Mouse (Mus musculus): Measurements from ENCODE around the gene Ext2. TPM values are rescaled to one million over a fixed set of nuclear protein-coding genes. Genes with fewer than 3 reads are reported as not detected.

The Ext2 gene
- polyA plus RNA-seq (2015; fragmentation: Nextera tagmentation; extraction: Ambion mirVana), result 126 and 128 TPM in 2 replicates

DNA sequence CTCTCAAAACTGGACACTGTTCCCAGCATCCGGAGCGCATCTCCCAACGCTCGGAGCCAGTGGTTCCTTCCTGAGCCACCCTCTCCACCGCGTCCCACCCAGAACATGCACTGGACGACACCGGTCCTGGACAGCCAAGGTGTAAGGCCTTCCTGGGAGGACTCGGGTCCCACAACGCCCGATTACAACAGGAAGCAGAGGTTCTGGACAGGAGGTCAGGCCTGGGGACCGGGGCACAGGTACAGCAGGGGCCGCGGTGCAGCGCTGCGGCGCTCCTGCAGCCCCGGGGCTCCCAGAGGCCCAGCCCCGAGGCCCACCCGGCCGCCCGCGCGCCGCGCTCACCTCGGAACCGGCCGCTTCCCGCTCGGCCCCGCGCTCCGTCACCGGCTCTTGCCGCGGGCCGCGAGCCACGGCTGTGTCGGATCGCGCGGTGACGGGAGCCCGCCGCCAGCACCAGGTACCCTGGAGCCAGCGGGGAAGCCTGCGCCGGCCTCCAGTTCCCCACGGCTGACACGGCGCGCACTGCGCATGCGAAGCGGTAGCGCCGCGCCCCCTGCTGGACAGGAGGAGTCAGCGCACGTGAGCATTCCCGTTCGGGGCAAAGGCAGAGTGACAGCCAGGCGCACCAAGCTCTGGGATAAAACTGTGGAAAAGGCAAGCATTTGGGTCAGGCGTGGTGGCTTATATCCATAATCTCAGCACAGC is at the start of gene Ext2:
Gene Ext2, minus strand, starts transcription at position 524 of the 705 bp plus-strand sequence.
- WGBS, result under 1% methylated on average over 45 of the region's 66 CpGs
- Histone ChIP-seq H3K9ac (replicated peaks; ENCODE audit: low read length) (peak within 1 kb of the TSS; percentile 97), H3K27me3 (ENCODE audit: insufficient read depth, low read length) (no peaks in the 10 kb centered on the region), H3K4me2 (replicated peaks; ENCODE audit: low read depth, low read length) (peak within 1 kb of the TSS; percentile 74), H3K36me3 (ENCODE audit: insufficient read depth, low read length) (no peaks in the 10 kb centered on the region; the same call in 1 of the 2 replicates), H3K4me3 (ENCODE audit: low read length) (peak within 1 kb of the TSS; percentile 87), H3K27ac (ENCODE audit: low read length) (0 out of 2 replicates have a peak within 1 kb of the TSS, but pooled peaks have one; percentile 8), H3K9me3 (ENCODE audit: low read length) (no peaks in the 10 kb centered on the region), H3K4me1 (ENCODE audit: insufficient read depth, low read length) (peaks cover 8% of the 10 kb centered on the region)
- peak; percentile 94 for ATAC-seq (ENCODE audit: low FRiP score, low TSS enrichment)

DNA sequence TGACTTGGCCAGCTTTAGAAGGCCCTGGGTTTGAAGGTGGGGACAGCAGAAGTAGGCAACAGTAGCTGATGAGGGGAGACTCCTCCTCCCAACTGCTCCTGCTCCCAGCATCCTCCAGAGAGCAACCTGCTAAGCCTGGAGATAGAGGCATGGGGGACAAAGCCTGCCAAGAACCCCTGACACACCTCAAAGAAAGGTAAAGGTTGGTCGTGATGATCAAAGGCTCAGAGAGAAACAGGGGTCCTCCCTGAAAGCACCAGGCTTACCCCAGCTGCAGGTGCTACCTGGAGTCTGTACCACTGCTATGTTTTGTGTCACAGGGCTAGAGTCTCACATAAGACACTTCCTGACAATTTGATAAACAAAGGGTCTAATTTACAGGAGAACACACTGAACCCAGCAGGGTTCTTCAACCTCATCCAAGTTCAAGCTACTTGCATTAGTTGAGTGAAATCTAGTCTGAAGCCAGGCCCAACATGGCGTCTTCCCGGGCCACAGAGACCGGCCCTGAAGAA is 49.1 kb upstream of the Ext2 start:
- no peaks in the 10 kb centered on the region for H3K36me3 ChIP-seq (ENCODE audit: insufficient read depth, low read length)
- H3K4me2 ChIP-seq (replicated peaks; ENCODE audit: low read depth, low read length), result no peak overlapping the region
- 91% methylated on average over 4 of the region's 4 CpGs for WGBS
- no peaks in the 10 kb centered on the region for H3K9me3 ChIP-seq (ENCODE audit: low read length)
- no peak overlapping the region for H3K27ac ChIP-seq (ENCODE audit: low read length)
- no peak overlapping the region for H3K4me3 ChIP-seq (ENCODE audit: low read length)
- no peak for ATAC-seq (ENCODE audit: low FRiP score, low TSS enrichment)
- H3K9ac ChIP-seq (replicated peaks; ENCODE audit: low read length), result no peak overlapping the region
- no peaks in the 10 kb centered on the region for H3K27me3 ChIP-seq (ENCODE audit: insufficient read depth, low read length)
- 0 out of 2 replicates have a peak, but pooled peaks cover 10% of the 10 kb centered on the region for H3K4me1 ChIP-seq (ENCODE audit: insufficient read depth, low read length)

- Histone ChIP-seq H3K9me3 (ENCODE audit: low read length) (no peaks in the 10 kb centered on the region), H3K4me2 (replicated peaks; ENCODE audit: low read depth, low read length) (no peak overlapping the region), H3K27me3 (ENCODE audit: insufficient read depth, low read length) (no peaks in the 10 kb centered on the region), H3K4me3 (ENCODE audit: low read length) (no peak overlapping the region), H3K36me3 (ENCODE audit: insufficient read depth, low read length) (no peaks in the 10 kb centered on the region), H3K9ac (replicated peaks; ENCODE audit: low read length) (no peak overlapping the region), H3K27ac (ENCODE audit: low read length) (no peak overlapping the region), H3K4me1 (ENCODE audit: insufficient read depth, low read length) (0 out of 2 replicates have a peak, but pooled peaks cover 10% of the 10 kb centered on the region)
- 46% methylated on average over 4 of the region's 4 CpGs for WGBS
- ATAC-seq (ENCODE audit: low FRiP score, low TSS enrichment), result peak; percentile 44; the same call in 1 of the 2 replicates
Observed at GRCm38 (mm10) chr2:93870842-93871241, 48.5 kb upstream of the Ext2 start.

DNA sequence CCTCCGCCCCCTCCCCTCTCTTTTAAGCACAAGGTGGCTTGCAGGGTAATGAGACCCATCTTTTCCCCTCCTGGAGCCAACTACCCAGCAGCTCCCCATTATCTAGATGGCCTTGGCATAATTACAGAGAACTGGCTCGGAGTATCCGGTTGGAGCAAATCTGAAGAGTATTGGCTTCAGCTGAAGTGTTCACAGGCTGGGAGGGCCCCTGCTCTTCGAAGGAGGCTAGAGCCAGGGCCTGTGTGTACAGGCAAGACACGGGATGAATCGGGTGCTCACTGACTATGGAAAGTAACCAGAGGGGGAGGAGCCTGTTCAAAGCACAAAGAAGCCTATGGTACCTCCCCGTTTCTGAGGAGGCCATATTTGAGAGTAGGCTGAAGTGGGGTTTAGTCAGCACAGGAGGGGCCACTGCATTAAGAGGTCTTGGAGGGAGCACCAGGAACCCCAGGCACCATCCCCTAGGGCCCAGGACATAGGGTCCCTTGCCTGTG is 46.8 kb upstream of the Ext2 start, which contains the start of gene Accsl:
Gene Accsl, minus strand, starts transcription at position 51 of the 494 bp plus-strand sequence.
- H3K4me3 ChIP-seq (ENCODE audit: low read length), result no peak within 1 kb of the TSS
- ATAC-seq (ENCODE audit: low FRiP score, low TSS enrichment), result no peak; the same call in 1 of the 2 replicates
- H3K27ac ChIP-seq (ENCODE audit: low read length), result no peak within 1 kb of the TSS
- H3K27me3 ChIP-seq (ENCODE audit: insufficient read depth, low read length), result no peaks in the 10 kb centered on the region
- 74% methylated on average over 7 of the region's 7 CpGs for WGBS
- H3K4me1 ChIP-seq (ENCODE audit: insufficient read depth, low read length), result 0 out of 2 replicates have a peak, but pooled peaks cover 9% of the 10 kb centered on the region
- H3K9ac ChIP-seq (replicated peaks; ENCODE audit: low read length), result no peak within 1 kb of the TSS
- no peaks in the 10 kb centered on the region for H3K9me3 ChIP-seq (ENCODE audit: low read length)
- no peak within 1 kb of the TSS for H3K4me2 ChIP-seq (replicated peaks; ENCODE audit: low read depth, low read length)
- no peaks in the 10 kb centered on the region for H3K36me3 ChIP-seq (ENCODE audit: insufficient read depth, low read length)

DNA sequence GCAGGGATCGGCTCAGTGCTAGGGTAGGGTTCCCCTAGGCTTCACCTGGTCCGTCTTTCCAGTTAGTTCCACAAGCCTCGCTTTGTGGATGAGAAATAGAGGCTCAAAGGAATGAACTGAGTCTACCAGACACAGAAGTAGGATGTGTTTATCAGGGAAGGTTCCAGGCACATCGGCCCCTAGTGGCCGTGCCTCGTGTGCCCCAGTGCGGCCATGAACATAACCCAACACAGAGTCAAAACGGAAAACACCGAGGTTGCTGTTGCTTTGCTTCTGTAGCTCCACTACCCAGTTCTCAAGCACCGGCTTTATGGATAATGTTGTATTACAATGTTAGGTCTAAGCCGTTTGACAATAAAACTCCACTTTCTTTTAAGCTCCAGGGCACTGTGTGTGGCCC is 46.2 kb upstream of the Ext2 start:
- Histone ChIP-seq H3K9ac (replicated peaks; ENCODE audit: low read length) (no peak overlapping the region), H3K4me1 (ENCODE audit: insufficient read depth, low read length) (0 out of 2 replicates have a peak, but pooled peaks cover 3% of the 10 kb centered on the region), H3K4me2 (replicated peaks; ENCODE audit: low read depth, low read length) (no peak overlapping the region), H3K4me3 (ENCODE audit: low read length) (no peak overlapping the region), H3K36me3 (ENCODE audit: insufficient read depth, low read length) (no peaks in the 10 kb centered on the region), H3K27ac (ENCODE audit: low read length) (no peak overlapping the region), H3K27me3 (ENCODE audit: insufficient read depth, low read length) (no peaks in the 10 kb centered on the region), H3K9me3 (ENCODE audit: low read length) (no peaks in the 10 kb centered on the region)
- ATAC-seq (ENCODE audit: low FRiP score, low TSS enrichment), result no peak
- 87% methylated on average over 11 of the region's 11 CpGs for WGBS

DNA sequence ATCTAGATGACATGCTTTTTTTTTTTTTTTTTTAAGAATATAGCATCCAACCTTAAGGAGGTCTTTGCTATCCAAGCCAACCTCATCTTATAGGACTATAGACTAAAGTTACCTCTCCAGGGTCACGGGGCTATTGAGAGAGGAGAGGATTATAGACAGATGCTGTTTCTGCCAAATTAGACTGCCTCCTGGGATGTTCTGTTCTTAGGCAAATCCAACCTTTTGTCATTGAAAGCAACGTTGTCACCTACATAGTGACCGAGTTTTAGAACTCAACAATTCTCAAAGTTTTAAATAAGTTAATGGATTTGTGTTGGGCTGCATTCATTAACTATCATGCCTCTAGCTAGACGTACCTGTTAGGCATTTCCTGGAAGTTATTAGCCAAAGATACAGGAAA is 40.9 kb upstream of the Ext2 start:
- Histone ChIP-seq H3K27ac (ENCODE audit: low read length) (no peak overlapping the region), H3K4me1 (ENCODE audit: insufficient read depth, low read length) (no peaks in the 10 kb centered on the region), H3K9me3 (ENCODE audit: low read length) (no peaks in the 10 kb centered on the region), H3K27me3 (ENCODE audit: insufficient read depth, low read length) (no peaks in the 10 kb centered on the region), H3K4me3 (ENCODE audit: low read length) (no peak overlapping the region), H3K36me3 (ENCODE audit: insufficient read depth, low read length) (no peaks in the 10 kb centered on the region), H3K4me2 (replicated peaks; ENCODE audit: low read depth, low read length) (no peak overlapping the region), H3K9ac (replicated peaks; ENCODE audit: low read length) (no peak overlapping the region)
- no peak for ATAC-seq (ENCODE audit: low FRiP score, low TSS enrichment)
- WGBS, result 72% methylated on average over 4 of the region's 4 CpGs

DNA sequence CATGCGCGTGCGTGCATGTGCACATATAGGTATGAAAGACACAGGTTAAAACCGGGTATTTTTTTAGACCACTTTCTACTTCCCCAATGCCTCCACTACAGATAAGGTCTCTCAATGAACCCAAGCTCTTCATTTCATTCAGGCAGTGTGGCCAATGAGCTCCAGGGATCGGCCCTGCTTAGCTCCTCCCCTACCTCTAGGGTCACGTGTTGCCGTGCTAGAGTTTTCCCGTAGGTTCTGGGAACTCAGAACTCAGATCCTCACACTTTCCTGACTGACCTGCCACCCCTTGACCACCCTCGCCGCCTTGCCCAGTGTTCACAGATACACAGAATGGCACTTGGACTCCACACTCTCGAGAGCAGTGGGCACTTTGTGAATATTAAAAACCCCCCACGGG is 36.5 kb upstream of the Ext2 start:
- no peaks in the 10 kb centered on the region for H3K9me3 ChIP-seq (ENCODE audit: low read length)
- no peaks in the 10 kb centered on the region for H3K36me3 ChIP-seq (ENCODE audit: insufficient read depth, low read length)
- no peak overlapping the region for H3K9ac ChIP-seq (replicated peaks; ENCODE audit: low read length)
- H3K27me3 ChIP-seq (ENCODE audit: insufficient read depth, low read length), result no peaks in the 10 kb centered on the region
- H3K4me1 ChIP-seq (ENCODE audit: insufficient read depth, low read length), result no peaks in the 10 kb centered on the region
- ATAC-seq (ENCODE audit: low FRiP score, low TSS enrichment), result no peak
- H3K4me2 ChIP-seq (replicated peaks; ENCODE audit: low read depth, low read length), result no peak overlapping the region
- no peak overlapping the region for H3K27ac ChIP-seq (ENCODE audit: low read length)
- no peak overlapping the region for H3K4me3 ChIP-seq (ENCODE audit: low read length)
- 76% methylated on average over 12 of the region's 12 CpGs for WGBS

DNA sequence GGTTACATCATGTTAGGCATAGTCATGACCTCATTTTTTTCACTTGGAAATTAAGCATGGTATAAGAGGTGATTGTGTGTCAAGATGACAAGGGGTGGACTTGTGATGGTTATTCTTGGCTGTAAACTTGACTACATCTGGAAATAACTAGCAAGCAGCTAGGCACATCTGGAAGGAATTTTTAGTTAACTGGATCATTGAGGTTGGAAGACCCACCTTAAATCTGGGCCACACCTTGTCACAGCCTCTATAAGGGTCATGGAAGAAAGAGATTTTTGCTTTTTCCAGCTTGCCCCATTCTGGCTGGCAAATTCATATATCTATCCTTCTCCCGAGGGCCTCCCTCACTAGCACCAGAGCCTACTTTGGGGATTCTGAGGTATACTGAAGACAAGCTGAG is 28.9 kb upstream of the Ext2 start:
- no peaks in the 10 kb centered on the region for H3K36me3 ChIP-seq (ENCODE audit: insufficient read depth, low read length)
- H3K4me2 ChIP-seq (replicated peaks; ENCODE audit: low read depth, low read length), result no peak overlapping the region
- WGBS, result 90% methylated on average over 1 of the region's 1 CpGs
- no peak overlapping the region for H3K4me3 ChIP-seq (ENCODE audit: low read length)
- no peaks in the 10 kb centered on the region for H3K9me3 ChIP-seq (ENCODE audit: low read length)
- no peak for ATAC-seq (ENCODE audit: low FRiP score, low TSS enrichment)
- peaks cover 12% of the 10 kb centered on the region for H3K4me1 ChIP-seq (ENCODE audit: insufficient read depth, low read length)
- no peaks in the 10 kb centered on the region for H3K27me3 ChIP-seq (ENCODE audit: insufficient read depth, low read length)
- no peak overlapping the region for H3K27ac ChIP-seq (ENCODE audit: low read length)
- no peak overlapping the region for H3K9ac ChIP-seq (replicated peaks; ENCODE audit: low read length)

- WGBS, result 39% methylated on average over 13 of the region's 13 CpGs
- Histone ChIP-seq H3K4me3 (ENCODE audit: low read length) (peak overlapping the region; percentile 69), H3K9ac (replicated peaks; ENCODE audit: low read length) (no peak overlapping the region), H3K4me1 (ENCODE audit: insufficient read depth, low read length) (peaks cover 12% of the 10 kb centered on the region), H3K9me3 (ENCODE audit: low read length) (no peaks in the 10 kb centered on the region), H3K27ac (ENCODE audit: low read length) (no peak overlapping the region), H3K36me3 (ENCODE audit: insufficient read depth, low read length) (no peaks in the 10 kb centered on the region; the same call in 1 of the 2 replicates), H3K27me3 (ENCODE audit: insufficient read depth, low read length) (no peaks in the 10 kb centered on the region), H3K4me2 (replicated peaks; ENCODE audit: low read depth, low read length) (peak overlapping the region; percentile 82)
- no peak for ATAC-seq (ENCODE audit: low FRiP score, low TSS enrichment)
Observed at GRCm38 (mm10) chr2:93850317-93850944, 28.1 kb upstream of the Ext2 start.
